Mouse (Mus musculus) retina, postnatal 1 day (tissue): ENCODE data around the gene Dnajc3.
A peak's percentile ranks its signal among the peaks of the same experiment; 100 is the strongest.
"Not testable (repeated sequence)": the region's sequence is repeated elsewhere in the genome, so short reads cannot be mapped to it uniquely, and the experiment has no call there.

Experiments used
- DNase-seq: peaks from one replicate; pipeline ENCODE4 v3.0.0-alpha.2; 2012

Dnajc3 gene

GRCm38 (mm10) chr14:118931181-118931580 is 6.6 kb upstream of the Dnajc3 start:
- no peak for DNase-seq

- DNase-seq = no peak
Measured at GRCm38 (mm10) chr14:118932956-118933355, 4.8 kb upstream of the Dnajc3 start.

- no peak for DNase-seq
Measured at GRCm38 (mm10) chr14:118934686-118935085, 3.1 kb upstream of the Dnajc3 start.

GRCm38 (mm10) chr14:118936236-118936635 is 1.5 kb upstream of the Dnajc3 start:
- no peak for DNase-seq

- no peak for DNase-seq
Measured at GRCm38 (mm10) chr14:118936952-118937351, 824 bp upstream of the Dnajc3 start.

DNA sequence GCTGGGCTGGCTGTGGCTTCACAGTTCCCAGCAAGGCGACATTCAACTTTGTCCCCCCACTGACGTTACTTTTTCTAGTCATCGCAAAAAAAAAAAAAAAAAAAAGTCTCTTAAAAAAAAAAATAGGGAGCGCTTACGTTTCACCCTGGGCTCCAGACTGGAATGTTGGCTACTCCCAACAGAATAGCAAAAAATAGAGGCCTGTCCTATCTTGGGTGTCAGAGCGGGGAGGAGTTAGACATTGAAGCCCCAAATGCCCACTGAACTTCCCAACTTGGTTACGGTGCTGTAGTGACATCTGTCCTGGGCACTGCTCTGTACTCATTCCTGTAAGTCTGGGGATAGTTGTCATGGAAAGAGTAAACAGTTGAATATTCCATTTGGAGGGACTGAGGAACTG is 775 bp downstream of the Dnajc3 start:
- DNase-seq = peak; percentile 28

- no peak for DNase-seq
Measured at GRCm38 (mm10) chr14:118940796-118941495, 3.2 kb downstream of the Dnajc3 start.

DNA sequence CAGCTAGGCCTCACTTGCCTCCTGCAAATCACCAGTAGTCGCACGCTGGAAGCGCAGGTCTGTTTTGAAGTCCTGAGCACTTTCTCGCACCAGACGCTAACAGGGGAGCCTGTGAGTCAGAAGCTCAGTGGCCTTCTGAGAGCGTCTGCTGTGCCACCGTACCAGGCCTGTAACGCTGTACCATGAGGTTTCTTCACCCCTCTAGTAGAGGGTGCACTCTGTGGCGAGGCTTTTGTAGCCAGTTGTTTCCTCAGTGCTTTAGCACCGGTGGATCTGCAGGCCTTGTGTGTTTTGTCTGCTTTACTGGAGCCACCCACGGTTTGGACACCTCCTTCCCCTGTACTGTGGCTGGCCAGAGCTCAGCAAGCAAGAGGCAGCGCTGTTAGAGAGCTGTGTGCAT is 4.3 kb downstream of the Dnajc3 start:
- DNase-seq = no peak

DNA sequence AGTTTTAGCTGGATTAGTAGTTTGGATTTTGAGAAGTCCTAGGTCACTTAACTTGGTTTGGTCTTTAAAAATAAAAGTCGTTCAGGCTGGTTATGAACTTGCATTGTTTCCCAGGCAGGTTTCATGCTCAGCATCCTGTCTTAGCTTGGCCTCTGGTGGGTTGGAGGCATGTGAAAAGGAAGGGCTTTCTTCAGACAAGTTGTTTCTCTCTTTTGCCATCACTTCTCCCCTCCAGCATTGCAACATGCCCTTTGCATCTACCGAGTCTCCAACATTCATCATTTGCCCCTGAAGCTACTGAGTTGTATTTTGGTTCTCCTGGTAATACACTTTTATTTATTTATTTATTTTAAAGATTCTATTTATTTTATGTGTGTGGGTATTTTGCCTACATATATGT is 6.9 kb downstream of the Dnajc3 start:
- no peak for DNase-seq

DNA sequence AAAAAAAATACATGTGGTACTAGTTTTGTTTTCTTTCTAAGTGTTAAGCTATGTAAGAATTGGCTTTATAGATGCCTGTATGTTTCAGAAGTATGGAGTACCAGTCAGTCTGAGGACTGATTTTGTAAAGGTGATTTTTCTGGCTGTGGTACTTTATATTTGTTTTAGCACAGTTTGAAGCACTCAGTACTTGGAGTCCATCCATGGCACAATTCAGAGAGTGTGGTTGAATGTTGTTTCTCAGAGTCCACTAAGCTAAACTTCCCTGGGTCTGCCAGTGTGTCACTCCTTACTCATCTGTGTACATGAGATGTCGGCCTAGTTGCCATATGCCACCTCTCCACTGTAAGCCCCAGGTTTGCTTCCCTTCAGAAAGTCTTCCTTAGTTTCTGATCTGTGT is 11.1 kb downstream of the Dnajc3 start:
- DNase-seq = no peak

DNA sequence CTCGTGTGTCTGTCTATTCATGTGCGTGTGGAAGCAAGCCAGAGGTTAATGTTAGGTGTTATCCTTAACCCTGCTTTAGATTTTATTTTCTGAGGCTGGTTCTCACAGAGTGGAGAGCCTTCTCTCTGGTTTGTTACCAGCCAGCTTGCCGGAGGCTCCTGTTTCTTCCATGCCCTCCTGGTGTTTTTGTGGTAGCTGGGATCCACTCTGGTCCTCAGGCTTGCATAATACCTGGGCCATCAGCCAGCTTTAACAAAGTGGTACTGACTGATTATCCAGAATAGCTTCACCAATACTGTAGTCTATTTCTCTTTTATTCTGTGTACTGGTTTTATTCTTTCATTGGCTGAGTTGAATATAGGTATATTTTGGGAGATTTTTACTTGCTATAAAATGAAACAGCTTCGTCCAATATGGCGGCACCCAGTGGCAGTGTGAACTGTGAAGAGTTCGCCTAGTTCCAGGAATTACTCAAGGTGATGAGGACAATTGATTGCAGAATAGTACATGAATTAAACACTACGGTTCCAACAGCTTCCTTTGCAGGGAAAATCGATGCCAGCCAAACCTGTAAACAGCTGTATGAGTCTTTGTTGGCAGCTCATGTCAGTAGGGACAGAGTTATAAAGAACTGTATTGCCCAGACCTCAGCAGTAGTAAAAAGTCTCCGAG is 14.3 kb downstream of the Dnajc3 start:
- no peak for DNase-seq

DNA sequence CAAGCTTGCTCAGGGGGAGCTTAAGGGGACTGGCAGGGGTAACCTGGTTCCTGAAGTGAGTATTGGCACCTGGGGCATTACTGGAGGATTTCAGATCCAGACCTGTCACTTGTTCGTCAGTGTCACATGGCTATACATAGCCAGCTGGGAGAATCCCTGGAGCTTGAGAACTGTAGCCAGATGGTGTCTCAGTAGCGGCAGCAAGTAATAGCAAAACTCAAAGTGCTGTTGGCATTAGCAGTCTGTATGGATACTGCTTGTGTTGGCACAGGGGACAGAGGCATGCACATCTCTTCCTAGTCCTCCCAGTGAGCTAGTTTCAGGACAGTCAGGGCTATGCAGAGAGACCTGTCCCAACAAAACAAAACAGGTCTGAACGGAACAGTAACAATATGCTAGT is 20.2 kb downstream of the Dnajc3 start:
- no peak for DNase-seq

GRCm38 (mm10) chr14:118965356-118966000 is 27.7 kb downstream of the Dnajc3 start:
- no peak for DNase-seq

DNA sequence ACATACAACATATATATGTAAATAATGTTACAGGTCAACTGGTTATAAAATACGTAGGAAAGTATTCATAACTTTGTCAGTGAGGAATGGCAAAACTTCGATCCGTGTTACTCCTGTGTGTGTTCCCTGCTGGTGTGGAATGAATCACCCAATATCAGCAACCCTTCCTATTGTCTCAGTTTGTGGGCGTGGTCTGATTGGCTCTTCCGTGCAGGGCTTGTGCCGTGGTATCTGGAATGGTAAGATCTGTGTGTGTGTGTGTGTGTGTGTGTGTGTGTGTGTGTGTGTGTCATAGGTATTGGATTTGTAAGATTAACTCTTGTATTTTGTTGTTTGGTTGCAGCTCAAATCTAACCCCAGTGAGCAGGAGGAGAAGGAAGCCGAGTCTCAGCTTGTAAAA is 29.9 kb downstream of the Dnajc3 start:
- no peak for DNase-seq

GRCm38 (mm10) chr14:118972268-118972667 is 34.5 kb downstream of the Dnajc3 start:
- DNase-seq = no peak

- DNase-seq = no peak
Measured at GRCm38 (mm10) chr14:118977136-118977816, 39.5 kb downstream of the Dnajc3 start.

DNA sequence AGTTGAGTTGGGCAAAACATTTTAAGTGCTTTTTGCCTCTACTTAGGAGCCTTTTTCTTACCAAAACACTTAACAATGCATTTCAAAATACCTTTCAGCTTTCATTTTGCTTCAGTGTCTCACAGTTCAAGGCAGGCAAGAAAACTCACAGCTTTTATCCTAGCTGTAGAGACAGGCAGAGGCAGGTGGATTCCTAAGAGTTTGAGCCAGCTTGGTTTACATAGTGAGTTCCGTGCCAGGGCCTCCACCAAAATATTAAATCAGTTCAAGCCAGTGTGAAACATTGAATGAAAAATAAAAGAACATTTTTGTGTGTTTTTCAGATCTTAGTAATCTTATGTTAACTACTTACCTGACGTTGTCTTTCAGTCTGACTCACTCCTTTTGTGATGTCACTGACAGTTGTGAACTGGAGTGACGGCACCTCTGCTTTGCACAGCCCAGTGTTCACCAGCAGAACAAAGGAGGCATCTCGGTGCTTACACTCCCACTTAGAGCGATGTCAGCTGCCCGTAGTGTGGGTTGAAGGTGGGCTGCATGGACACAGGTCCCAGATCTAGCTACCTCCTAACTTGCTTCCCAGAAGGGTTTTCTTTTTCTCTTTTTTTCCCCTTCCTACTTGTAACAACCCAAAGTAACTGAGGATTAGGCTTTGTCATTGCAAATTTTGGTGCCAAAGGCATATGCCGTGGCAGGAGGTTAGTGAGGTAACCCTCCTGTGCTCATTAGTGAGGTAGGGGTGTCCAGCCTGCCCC is 42.0 kb downstream of the Dnajc3 start:
- DNase-seq = no peak

- no peak for DNase-seq
Measured at GRCm38 (mm10) chr14:118980358-118980757, 42.6 kb downstream of the Dnajc3 start.

DNA sequence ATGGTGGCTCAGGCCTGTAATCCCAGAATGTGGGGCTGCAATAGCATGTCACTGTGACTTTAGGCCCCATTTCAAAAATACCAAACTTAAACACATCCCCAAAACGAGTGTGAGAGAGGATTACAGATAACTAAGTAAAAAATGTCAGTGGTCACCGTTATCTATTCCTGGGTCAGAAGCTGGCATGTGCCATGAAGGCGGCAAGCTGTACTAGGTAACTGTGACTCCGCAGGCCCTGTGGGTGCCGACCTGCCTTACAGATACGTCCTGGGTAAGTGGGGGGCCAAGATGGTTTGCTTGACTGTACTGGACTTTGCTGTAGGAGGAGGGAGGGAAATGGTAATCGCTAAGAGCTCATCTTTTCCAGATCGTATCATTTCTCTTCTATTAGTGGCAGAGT is 43.1 kb downstream of the Dnajc3 start:
- DNase-seq = no peak

DNA sequence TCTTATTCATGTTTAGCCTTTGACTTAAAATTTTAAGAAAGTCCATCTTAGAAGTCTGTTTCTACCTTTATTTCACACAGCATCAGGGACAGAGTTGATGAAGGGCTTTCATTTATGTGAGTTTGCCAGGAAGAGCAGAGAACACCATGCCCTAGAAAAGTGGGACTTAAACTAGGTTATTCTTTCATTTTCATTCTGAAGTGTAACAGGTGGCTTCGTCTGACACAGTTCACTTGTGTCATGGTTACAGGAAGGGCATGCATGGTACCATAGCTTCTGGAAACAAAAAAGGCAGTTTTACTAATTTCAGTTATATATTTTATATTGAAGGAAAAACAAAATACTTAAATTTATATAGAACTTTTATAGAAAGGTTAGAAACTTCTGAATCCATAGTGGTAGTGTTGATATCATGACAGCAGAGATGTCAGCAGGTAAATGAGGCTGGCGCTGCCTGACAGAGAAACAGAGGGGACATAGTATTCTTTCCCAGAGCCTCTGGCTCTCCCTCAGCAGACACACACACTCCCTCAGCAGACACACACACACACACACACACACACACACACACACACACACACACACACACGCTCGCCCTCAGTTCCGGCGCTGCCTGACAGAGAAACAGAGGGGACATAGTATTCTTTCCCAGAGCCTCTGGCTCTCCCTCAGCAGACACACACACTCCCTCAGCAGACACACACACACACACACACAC is 44.1 kb downstream of the Dnajc3 start:
- not testable (repeated sequence) for DNase-seq

DNA sequence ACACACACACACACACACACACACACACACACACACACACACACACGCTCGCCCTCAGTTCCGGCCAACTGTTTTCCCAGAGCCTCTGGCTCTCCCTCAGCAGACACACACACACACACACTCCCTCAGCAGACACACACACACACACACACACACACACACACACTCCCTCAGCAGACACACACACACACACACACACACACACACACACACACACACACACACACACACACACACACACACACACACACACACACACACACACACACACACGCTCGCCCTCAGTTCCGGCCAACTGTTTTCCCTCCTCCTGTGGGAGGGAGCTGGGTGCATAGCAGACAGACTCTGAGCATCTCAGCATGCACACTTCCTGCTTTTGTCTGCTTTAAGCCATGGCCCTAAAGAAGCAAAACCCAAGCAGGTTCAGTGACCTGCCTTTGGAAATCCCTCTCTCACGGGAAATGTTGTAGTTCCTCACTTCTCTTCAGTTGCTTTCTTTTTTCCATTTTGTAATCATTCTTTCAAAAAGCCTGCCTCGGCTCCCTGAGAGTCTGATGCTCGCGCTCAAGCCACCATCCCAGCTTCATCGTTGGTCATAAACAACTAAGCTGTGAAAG is 44.8 kb downstream of the Dnajc3 start:
- not testable (repeated sequence) for DNase-seq

GRCm38 (mm10) chr14:118983396-118983795 is 45.6 kb downstream of the Dnajc3 start:
- DNase-seq = no peak
